ENCODE assay signal across 8 mouse cellular contexts in genomic region chr7:141278766-141279590, GRCm38 (mm10). TPM values are rescaled to one million over a fixed set of nuclear protein-coding genes. Genes with fewer than 3 reads are reported as not detected.
A peak's percentile ranks its signal among the peaks of the same experiment; 100 is the strongest.
DNase-seq lines count a peak whose midpoint lies in the region; ATAC-seq lines count a peak whose summit lies in the region.

Sct (minus strand) TSS chr7:141279133.

- ATAC-seq in lung, embryonic 15.5 days (ENCODE audit: borderline replicate concordance, extremely low read depth, low FRiP score, low TSS enrichment) = peak; percentile 46; the same call in 1 of the 2 replicates
- peak; percentile 47 to 68 for ATAC-seq in hematopoietic stem cell, adult 5-6 weeks (replicated peaks in 1 of 2; ENCODE audit: insufficient read depth in 1 of 2, low FRiP score in 2 of 2, low TSS enrichment in 1 of 2, low read depth in 1 of 2, poor library complexity in 2 of 2, severe bottlenecking in 2 of 2)
- peak; percentile 44; the same call in 1 of the 2 replicates for ATAC-seq in liver, embryonic 11.5 days (replicated peaks; ENCODE audit: low FRiP score)
- ATAC-seq in neural tube, embryonic 14.5 days (ENCODE audit: low read depth) = peak; percentile 85

- 3% methylated on average over 46 of the region's 46 CpGs for WGBS in lung, embryonic 15.5 days
- WGBS in liver, embryonic 11.5 days = 6% methylated on average over 44 of the region's 46 CpGs
- WGBS in neural tube, embryonic 14.5 days = 1% methylated on average over 41 of the region's 46 CpGs

- H3K4me1 ChIP-seq in lung, embryonic 15.5 days = peaks cover 13% of the 10 kb centered on the region
- H3K4me1 ChIP-seq in liver, embryonic 11.5 days (replicated peaks; ENCODE audit: control insufficient read depth, insufficient read depth, low read length) = peaks cover 14% of the 10 kb centered on the region
- H3K4me1 ChIP-seq in neural tube, embryonic 14.5 days (ENCODE audit: control insufficient read depth, insufficient read depth, low read length) = peaks cover 4% of the 10 kb centered on the region; the same call in 1 of the 2 replicates

- H3K9me3 ChIP-seq in lung, embryonic 15.5 days = no peaks in the 10 kb centered on the region
- no peaks in the 10 kb centered on the region for H3K9me3 ChIP-seq in liver, embryonic 11.5 days (ENCODE audit: control insufficient read depth, low read length)
- no peaks in the 10 kb centered on the region for H3K9me3 ChIP-seq in neural tube, embryonic 14.5 days (ENCODE audit: control insufficient read depth, low read length)

- no peak for DNase-seq in lung, adult 18-20 months
- DNase-seq in cerebellum, postnatal 25 days = peak; percentile 74 to 80
- peak; percentile 52 for DNase-seq in liver, embryonic 11.5 days (ENCODE audit: low spot score)
- DNase-seq in layer of hippocampus, adult 11-12 months (ENCODE audit: low spot score) = no peak
- no peak for DNase-seq in gastrocnemius, postnatal 4 days (ENCODE audit: low spot score in 2 of 2)

- peak within 1 kb of the TSS; percentile 47 for H3K4me3 ChIP-seq in lung, embryonic 15.5 days
- H3K4me3 ChIP-seq in liver, embryonic 11.5 days (ENCODE audit: low read depth, low read length) = peak within 1 kb of the TSS; percentile 49
- peak within 1 kb of the TSS; percentile 42 for H3K4me3 ChIP-seq in neural tube, embryonic 14.5 days (ENCODE audit: low read depth, low read length)

- H3K27ac ChIP-seq in lung, embryonic 15.5 days = no peak within 1 kb of the TSS; the same call in 1 of the 2 replicates
- H3K27ac ChIP-seq in liver, embryonic 11.5 days (ENCODE audit: low read depth, low read length) = no peak within 1 kb of the TSS
- 0 out of 2 replicates have a peak within 1 kb of the TSS, but pooled peaks have one; percentile 10 for H3K27ac ChIP-seq in neural tube, embryonic 14.5 days (ENCODE audit: low read depth, low read length)

- peaks cover 4% of the 10 kb centered on the region; the same call in 1 of the 2 replicates for H3K27me3 ChIP-seq in lung, embryonic 15.5 days
- H3K27me3 ChIP-seq in liver, embryonic 11.5 days (replicated peaks; ENCODE audit: control insufficient read depth, insufficient read depth, low read length) = peaks cover 20% of the 10 kb centered on the region
- no peaks in the 10 kb centered on the region for H3K27me3 ChIP-seq in neural tube, embryonic 14.5 days (ENCODE audit: control insufficient read depth, insufficient read depth, low read length)

- peak within 1 kb of the TSS; percentile 41 for H3K9ac ChIP-seq in lung, embryonic 15.5 days
- peak within 1 kb of the TSS; percentile 57 for H3K9ac ChIP-seq in liver, embryonic 11.5 days (ENCODE audit: low read depth, low read length)
- H3K9ac ChIP-seq in neural tube, embryonic 14.5 days (replicated peaks; ENCODE audit: low read depth, low read length) = peak within 1 kb of the TSS; percentile 52

- peak within 1 kb of the TSS; percentile 96 for H3K4me2 ChIP-seq in lung, embryonic 15.5 days
- H3K4me2 ChIP-seq in liver, embryonic 11.5 days = peak within 1 kb of the TSS; percentile 93
- H3K4me2 ChIP-seq in neural tube, embryonic 14.5 days (ENCODE audit: low read depth, low read length) = peak within 1 kb of the TSS; percentile 91

- no peaks in the 10 kb centered on the region for H3K36me3 ChIP-seq in lung, embryonic 15.5 days
- H3K36me3 ChIP-seq in liver, embryonic 11.5 days (ENCODE audit: control insufficient read depth, insufficient read depth, low read length) = no peaks in the 10 kb centered on the region
- H3K36me3 ChIP-seq in neural tube, embryonic 14.5 days (ENCODE audit: control insufficient read depth, insufficient read depth, low read length) = no peaks in the 10 kb centered on the region

RNA-seq across cellular contexts. Expression of gene Sct, which starts in this region (rescaled TPM):
- 2.3 and 2.6 TPM in 2 replicates for polyA plus RNA-seq in lung, embryonic 15.5 days (2015; fragmentation: Nextera tagmentation; extraction: Ambion mirVana)
- total RNA-seq in hematopoietic stem cell, adult 5-6 weeks (2017) = not detected in 2 replicates
- 1.2 and 1.6 TPM in 2 replicates for polyA plus RNA-seq in liver, embryonic 11.5 days (2014; fragmentation: Nextera tagmentation; extraction: Ambion mirVana)
- 3.9 and 4.2 TPM in 2 replicates for polyA plus RNA-seq in neural tube, embryonic 14.5 days (2014; fragmentation: Nextera tagmentation; extraction: Ambion mirVana)
- 1 to 10 TPM; 3.4 to 3.5 TPM for total RNA-seq in gastrocnemius, postnatal 4 days (2021)

Comparison
In these comparisons a context has a peak if more than half of its experiments do, and no peak if none do; other contexts are left out.
1. Peak in ATAC-seq in hematopoietic stem cell, adult 5-6 weeks; RNA of the gene not detected or under 1 TPM.
2. DNase-seq: peak in cerebellum, postnatal 25 days (2 of 2) and liver, embryonic 11.5 days (single experiment); none in lung, adult 18-20 months (0 of 2), layer of hippocampus, adult 11-12 months (single experiment) and gastrocnemius, postnatal 4 days (0 of 2).
3. Peak in every context shown above with its lines, with median percentiles within 50 percentile points of each other: ATAC-seq, H3K4me2 ChIP-seq, H3K4me3 ChIP-seq and H3K9ac ChIP-seq.